Mouse (Mus musculus) adrenal gland (tissue): ENCODE measurements at regions not wholly inside any gene's neighbourhood (a gene's known extent, or its start where the extent isn't known, plus 50 kb on each side); places are given as distances from the start of the nearest gene placed in this dataset.

ENCODE experiments used
- intact Hi-C: fragments of 180-260 bp; cut with DNase I; formaldehyde crosslinking; loops from one replicate; pipeline ENCODE4 v1.15.1; 2025

- intact Hi-C loops = no loop called here
Measured at GRCm38 (mm10) chr6:117611281-117611680, 229.7 kb upstream of the Zfp637 start.

GRCm38 (mm10) chr6:117611965-117612364 lies 229.0 kb upstream of the Zfp637 start:
- intact Hi-C loops = no loop called here

GRCm38 (mm10) chr6:117612421-117612820 lies 228.6 kb upstream of the Zfp637 start:
- intact Hi-C loops = no loop called here

- intact Hi-C loops = no loop called here
Measured at GRCm38 (mm10) chr6:117613656-117614350, 227.2 kb upstream of the Zfp637 start.

- intact Hi-C loops = no loop called here
Measured at GRCm38 (mm10) chr6:117614386-117614785, 226.6 kb upstream of the Zfp637 start.

- intact Hi-C loops = no loop called here
Measured at GRCm38 (mm10) chr6:117617168-117617567, 223.8 kb upstream of the Zfp637 start.

GRCm38 (mm10) chr6:117617951-117618350 lies 223.0 kb upstream of the Zfp637 start:
- intact Hi-C loops = no loop called here

GRCm38 (mm10) chr6:117619606-117620005 lies 221.4 kb upstream of the Zfp637 start:
- intact Hi-C loops = no loop called here

- intact Hi-C loops = no loop called here
Measured at GRCm38 (mm10) chr6:117622446-117622845, 218.5 kb upstream of the Zfp637 start.

GRCm38 (mm10) chr6:117622946-117623345 lies 218.0 kb upstream of the Zfp637 start:
- intact Hi-C loops = no loop called here

GRCm38 (mm10) chr6:117625716-117626115 lies 215.3 kb upstream of the Zfp637 start:
- intact Hi-C loops = no loop called here

GRCm38 (mm10) chr6:117627461-117627860 lies 213.5 kb upstream of the Zfp637 start:
- intact Hi-C loops = no loop called here

GRCm38 (mm10) chr6:117646628-117647027 lies 194.4 kb upstream of the Zfp637 start:
- intact Hi-C loops = no loop called here

GRCm38 (mm10) chr6:117650541-117650940 lies 190.4 kb upstream of the Zfp637 start:
- intact Hi-C loops = no loop called here

GRCm38 (mm10) chr6:117651551-117651950 lies 189.4 kb upstream of the Zfp637 start:
- intact Hi-C loops = no loop called here

GRCm38 (mm10) chr6:117652012-117652411 lies 189.0 kb upstream of the Zfp637 start:
- intact Hi-C loops = no loop called here

- intact Hi-C loops = no loop called here
Measured at GRCm38 (mm10) chr6:117652917-117653316, 188.1 kb upstream of the Zfp637 start.

- intact Hi-C loops = no loop called here
Measured at GRCm38 (mm10) chr6:117653886-117654425, 187.0 kb upstream of the Zfp637 start.

GRCm38 (mm10) chr6:117655986-117656385 lies 185.0 kb upstream of the Zfp637 start:
- intact Hi-C loops = no loop called here

GRCm38 (mm10) chr6:117660576-117660975 lies 180.4 kb upstream of the Zfp637 start:
- intact Hi-C loops = no loop called here

GRCm38 (mm10) chr6:117662635-117663034 lies 178.3 kb upstream of the Zfp637 start:
- intact Hi-C loops = no loop called here

- intact Hi-C loops = no loop called here
Measured at GRCm38 (mm10) chr6:117670337-117670736, 170.6 kb upstream of the Zfp637 start.
